Mouse (Mus musculus): ENCODE data around the gene Mlycd. TPM values are rescaled to one million over a fixed set of nuclear protein-coding genes. Genes with fewer than 3 reads are reported as not detected.
A peak's percentile ranks its signal among the peaks of the same experiment; 100 is the strongest.
"Not testable (repeated sequence)": the region's sequence is repeated elsewhere in the genome, so short reads cannot be mapped to it uniquely, and the experiment has no call there.

Gene Mlycd
- 10.0 and 12.1 TPM in 2 replicates for polyA plus RNA-seq (2015; fragmentation: Nextera tagmentation; extraction: Ambion mirVana)

DNA sequence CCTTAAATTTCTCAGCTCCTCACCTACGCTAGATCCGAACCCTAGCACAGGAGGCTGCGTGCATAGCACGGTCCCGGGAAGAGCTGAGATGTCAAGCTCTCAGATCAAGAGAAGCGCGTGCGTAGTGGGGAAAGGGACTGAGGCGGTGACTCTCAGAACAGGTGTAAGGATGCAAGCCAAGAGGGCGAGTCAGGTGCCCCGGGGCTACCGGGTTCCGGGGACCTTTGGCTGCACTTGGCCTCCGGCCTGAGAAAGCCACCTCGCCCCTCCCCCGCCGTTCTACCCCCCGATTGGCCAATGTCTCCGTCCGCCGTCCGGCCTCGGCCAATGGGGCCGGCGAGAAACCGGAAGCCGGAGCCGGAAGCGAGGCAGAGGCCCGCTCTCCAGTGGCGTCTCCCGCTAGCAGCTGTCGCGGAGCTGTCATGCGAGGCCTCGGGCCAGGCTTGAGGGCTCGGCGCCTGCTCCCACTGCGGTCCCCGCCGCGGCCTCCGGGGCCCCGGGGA is at the start of gene Mlycd:
TSS of gene Mlycd (plus strand) at position 355 of the 503 bp plus-strand sequence.
- Histone ChIP-seq H3K9ac (ENCODE audit: low read depth, low read length) (peak within 1 kb of the TSS; percentile 76), H3K4me3 (ENCODE audit: low read depth, low read length) (peak within 1 kb of the TSS; percentile 73), H3K4me1 (ENCODE audit: control insufficient read depth, low read depth, low read length) (peaks cover 18% of the 10 kb centered on the region), H3K9me3 (replicated peaks; ENCODE audit: control insufficient read depth, low read length) (no peaks in the 10 kb centered on the region), H3K36me3 (ENCODE audit: control insufficient read depth, insufficient read depth) (no peaks in the 10 kb centered on the region), H3K27me3 (ENCODE audit: control insufficient read depth, insufficient read depth, low read depth, low read length) (no peaks in the 10 kb centered on the region), H3K4me2 (ENCODE audit: low read depth, low read length) (peak within 1 kb of the TSS; percentile 86), H3K27ac (ENCODE audit: low read length) (peak within 1 kb of the TSS; percentile 39)
- ATAC-seq (ENCODE audit: low read depth) = peak; percentile 91
- WGBS (ENCODE audit: insufficient replicate concordance) = 1% methylated on average over 43 of the region's 44 CpGs

GRCm38 (mm10) chr8:119345029-119345682 is 49.5 kb upstream of the Mlycd start:
- Histone ChIP-seq H3K27me3 (ENCODE audit: control insufficient read depth, insufficient read depth, low read depth, low read length) (no peaks in the 10 kb centered on the region), H3K27ac (ENCODE audit: low read length) (no peak overlapping the region), H3K9me3 (replicated peaks; ENCODE audit: control insufficient read depth, low read length) (no peaks in the 10 kb centered on the region), H3K36me3 (ENCODE audit: control insufficient read depth, insufficient read depth) (peaks cover 22% of the 10 kb centered on the region), H3K4me1 (ENCODE audit: control insufficient read depth, low read depth, low read length) (peaks cover 6% of the 10 kb centered on the region), H3K4me3 (ENCODE audit: low read depth, low read length) (peak overlapping the region; percentile 80), H3K9ac (ENCODE audit: low read depth, low read length) (peak overlapping the region; percentile 92), H3K4me2 (ENCODE audit: low read depth, low read length) (peak overlapping the region; percentile 82)
- 27% methylated on average over 22 of the region's 22 CpGs for WGBS (ENCODE audit: insufficient replicate concordance)
- no peak for ATAC-seq (ENCODE audit: low read depth)

DNA sequence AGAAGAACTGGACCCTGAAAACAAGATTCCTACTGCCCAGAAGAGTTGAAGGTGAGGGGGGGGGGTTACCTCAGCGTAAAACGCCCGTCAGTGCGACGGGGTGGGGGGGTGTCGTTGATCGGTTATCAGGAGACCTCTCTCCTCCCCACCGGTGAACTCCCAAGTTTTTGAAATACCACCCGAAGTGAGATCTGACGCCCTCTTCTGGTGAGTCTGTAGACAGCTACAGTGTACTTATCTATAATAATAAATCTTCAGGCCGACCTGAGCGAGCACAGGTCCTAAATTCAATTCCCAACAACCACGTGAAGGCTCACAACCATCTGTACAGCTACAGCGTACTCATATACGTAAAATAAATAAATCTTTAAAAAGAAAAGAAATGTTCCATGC is 49.0 kb upstream of the Mlycd start:
- peak overlapping the region; percentile 80 for H3K4me3 ChIP-seq (ENCODE audit: low read depth, low read length)
- 57% methylated on average over 15 of the region's 15 CpGs for WGBS (ENCODE audit: insufficient replicate concordance)

GRCm38 (mm10) chr8:119351647-119352046 is 43.0 kb upstream of the Mlycd start:
- no peak for ATAC-seq (ENCODE audit: low read depth)
- Histone ChIP-seq H3K4me3 (ENCODE audit: low read depth, low read length) (no peak overlapping the region), H3K27me3 (ENCODE audit: control insufficient read depth, insufficient read depth, low read depth, low read length) (no peaks in the 10 kb centered on the region), H3K4me1 (ENCODE audit: control insufficient read depth, low read depth, low read length) (peaks cover 13% of the 10 kb centered on the region), H3K36me3 (ENCODE audit: control insufficient read depth, insufficient read depth) (peaks cover 22% of the 10 kb centered on the region), H3K27ac (ENCODE audit: low read length) (no peak overlapping the region), H3K4me2 (ENCODE audit: low read depth, low read length) (no peak overlapping the region), H3K9me3 (replicated peaks; ENCODE audit: control insufficient read depth, low read length) (no peaks in the 10 kb centered on the region), H3K9ac (ENCODE audit: low read depth, low read length) (no peak overlapping the region)
- WGBS (ENCODE audit: insufficient replicate concordance) = 88% methylated on average over 19 of the region's 19 CpGs

More for the DNA sequence above, 49.0 kb upstream of the Mlycd start:
- Histone ChIP-seq H3K4me1 (ENCODE audit: control insufficient read depth, low read depth, low read length) (peaks cover 6% of the 10 kb centered on the region), H3K27me3 (ENCODE audit: control insufficient read depth, insufficient read depth, low read depth, low read length) (no peaks in the 10 kb centered on the region), H3K4me2 (ENCODE audit: low read depth, low read length) (peak overlapping the region; percentile 82), H3K9ac (ENCODE audit: low read depth, low read length) (no peak overlapping the region), H3K27ac (ENCODE audit: low read length) (no peak overlapping the region), H3K36me3 (ENCODE audit: control insufficient read depth, insufficient read depth) (peaks cover 22% of the 10 kb centered on the region), H3K9me3 (replicated peaks; ENCODE audit: control insufficient read depth, low read length) (no peaks in the 10 kb centered on the region)
- ATAC-seq (ENCODE audit: low read depth) = no peak

- no peak overlapping the region for H3K4me3 ChIP-seq (ENCODE audit: low read depth, low read length)
- 28% methylated on average over 10 of the region's 10 CpGs for WGBS (ENCODE audit: insufficient replicate concordance)
- no peaks in the 10 kb centered on the region for H3K9me3 ChIP-seq (replicated peaks; ENCODE audit: control insufficient read depth, low read length)
- no peak overlapping the region for H3K9ac ChIP-seq (ENCODE audit: low read depth, low read length)
- no peak overlapping the region for H3K27ac ChIP-seq (ENCODE audit: low read length)
- ATAC-seq (ENCODE audit: low read depth) = peak; percentile 52
- H3K4me2 ChIP-seq (ENCODE audit: low read depth, low read length) = no peak overlapping the region
- H3K27me3 ChIP-seq (ENCODE audit: control insufficient read depth, insufficient read depth, low read depth, low read length) = no peaks in the 10 kb centered on the region
- H3K36me3 ChIP-seq (ENCODE audit: control insufficient read depth, insufficient read depth) = peaks cover 13% of the 10 kb centered on the region
- peaks cover 13% of the 10 kb centered on the region for H3K4me1 ChIP-seq (ENCODE audit: control insufficient read depth, low read depth, low read length)
These were observed 41.6 kb upstream of the Mlycd start for GRCm38 (mm10) chr8:119352977-119353658.

- no peak overlapping the region for H3K9ac ChIP-seq (ENCODE audit: low read depth, low read length)
- H3K4me2 ChIP-seq (ENCODE audit: low read depth, low read length) = no peak overlapping the region
- H3K27me3 ChIP-seq (ENCODE audit: control insufficient read depth, insufficient read depth, low read depth, low read length) = no peaks in the 10 kb centered on the region
- ATAC-seq (ENCODE audit: low read depth) = peak; percentile 41; the same call in 1 of the 2 replicates
- H3K36me3 ChIP-seq (ENCODE audit: control insufficient read depth, insufficient read depth) = peaks cover 8% of the 10 kb centered on the region
- no peak overlapping the region for H3K27ac ChIP-seq (ENCODE audit: low read length)
- no peak overlapping the region for H3K4me3 ChIP-seq (ENCODE audit: low read depth, low read length)
- no peaks in the 10 kb centered on the region for H3K9me3 ChIP-seq (replicated peaks; ENCODE audit: control insufficient read depth, low read length)
- 30% methylated on average over 6 of the region's 6 CpGs for WGBS (ENCODE audit: insufficient replicate concordance)
- peaks cover 13% of the 10 kb centered on the region for H3K4me1 ChIP-seq (ENCODE audit: control insufficient read depth, low read depth, low read length)
These were observed 41.0 kb upstream of the Mlycd start for GRCm38 (mm10) chr8:119353659-119354023.

- ATAC-seq (ENCODE audit: low read depth); H3K4me3 ChIP-seq (ENCODE audit: low read depth, low read length); H3K9ac ChIP-seq (ENCODE audit: low read depth, low read length); H3K27ac ChIP-seq (ENCODE audit: low read length); H3K36me3 ChIP-seq (ENCODE audit: control insufficient read depth, insufficient read depth); H3K27me3 ChIP-seq (ENCODE audit: control insufficient read depth, insufficient read depth, low read depth, low read length); H3K4me2 ChIP-seq (ENCODE audit: low read depth, low read length); H3K9me3 ChIP-seq (replicated peaks; ENCODE audit: control insufficient read depth, low read length): not testable (repeated sequence)
- 40% methylated on average over 5 of the region's 5 CpGs for WGBS (ENCODE audit: insufficient replicate concordance)
- H3K4me1 ChIP-seq (ENCODE audit: control insufficient read depth, low read depth, low read length) = peaks cover 13% of the 10 kb centered on the region
These were observed 38.0 kb upstream of the Mlycd start for GRCm38 (mm10) chr8:119356631-119357030.

DNA sequence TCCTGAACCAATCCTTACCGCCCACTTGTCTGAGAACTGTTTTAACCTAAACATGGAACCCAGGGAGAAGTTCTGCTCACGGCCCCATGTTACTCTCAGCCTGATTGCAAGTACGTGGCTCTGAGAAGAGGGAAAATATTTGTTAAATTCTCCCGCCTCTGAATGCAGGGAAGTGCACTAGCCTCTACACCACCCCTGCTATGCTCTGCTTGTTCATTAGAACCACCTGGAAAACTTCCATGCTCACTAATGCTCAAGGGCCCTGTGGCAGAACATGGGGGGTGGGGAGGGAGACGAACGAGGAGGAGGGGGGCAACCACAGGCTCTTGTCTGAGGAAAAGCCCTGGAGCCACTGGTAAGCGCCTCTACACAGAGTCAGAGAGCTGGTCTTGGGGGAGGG is 36.5 kb upstream of the Mlycd start:
- 57% methylated on average over 7 of the region's 7 CpGs for WGBS (ENCODE audit: insufficient replicate concordance)
- H3K36me3 ChIP-seq (ENCODE audit: control insufficient read depth, insufficient read depth) = no peaks in the 10 kb centered on the region
- H3K4me1 ChIP-seq (ENCODE audit: control insufficient read depth, low read depth, low read length) = peaks cover 7% of the 10 kb centered on the region
- no peak overlapping the region for H3K27ac ChIP-seq (ENCODE audit: low read length)
- no peak overlapping the region for H3K9ac ChIP-seq (ENCODE audit: low read depth, low read length)
- H3K9me3 ChIP-seq (replicated peaks; ENCODE audit: control insufficient read depth, low read length) = no peaks in the 10 kb centered on the region
- no peak overlapping the region for H3K4me2 ChIP-seq (ENCODE audit: low read depth, low read length)
- H3K27me3 ChIP-seq (ENCODE audit: control insufficient read depth, insufficient read depth, low read depth, low read length) = no peaks in the 10 kb centered on the region
- ATAC-seq (ENCODE audit: low read depth) = no peak
- H3K4me3 ChIP-seq (ENCODE audit: low read depth, low read length) = no peak overlapping the region

DNA sequence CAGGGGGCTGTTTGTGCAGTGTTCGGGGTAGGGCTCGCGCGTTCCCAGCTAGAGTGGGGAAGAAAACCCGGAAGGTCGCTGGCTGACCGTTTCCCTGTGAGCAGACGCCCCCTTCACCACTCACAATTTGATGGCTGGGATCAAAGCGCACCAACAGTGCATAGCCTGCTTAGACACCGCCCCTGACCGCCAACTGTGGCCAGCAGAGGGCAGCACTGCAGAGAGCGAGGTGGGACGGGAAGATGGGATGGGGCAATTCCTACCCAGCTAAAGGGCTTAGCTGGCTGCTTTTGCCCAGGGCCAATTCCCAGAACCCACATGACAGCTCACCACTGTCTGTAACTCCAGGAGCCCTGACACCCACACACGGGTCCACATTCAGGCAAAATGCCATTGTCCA is 35.8 kb upstream of the Mlycd start:
- Histone ChIP-seq H3K4me1 (ENCODE audit: control insufficient read depth, low read depth, low read length) (peaks cover under 1% of the 10 kb centered on the region), H3K4me3 (ENCODE audit: low read depth, low read length) (no peak overlapping the region), H3K27me3 (ENCODE audit: control insufficient read depth, insufficient read depth, low read depth, low read length) (no peaks in the 10 kb centered on the region), H3K9ac (ENCODE audit: low read depth, low read length) (no peak overlapping the region), H3K9me3 (replicated peaks; ENCODE audit: control insufficient read depth, low read length) (no peaks in the 10 kb centered on the region), H3K36me3 (ENCODE audit: control insufficient read depth, insufficient read depth) (no peaks in the 10 kb centered on the region), H3K4me2 (ENCODE audit: low read depth, low read length) (no peak overlapping the region), H3K27ac (ENCODE audit: low read length) (no peak overlapping the region)
- WGBS (ENCODE audit: insufficient replicate concordance) = 31% methylated on average over 14 of the region's 14 CpGs
- ATAC-seq (ENCODE audit: low read depth) = 0 out of 2 replicates have a peak, but pooled peaks have one; percentile 32

Data from liver, embryonic 16.5 days (tissue).